Mouse (Mus musculus): Measurements from ENCODE around the gene Nek10.

DNA sequence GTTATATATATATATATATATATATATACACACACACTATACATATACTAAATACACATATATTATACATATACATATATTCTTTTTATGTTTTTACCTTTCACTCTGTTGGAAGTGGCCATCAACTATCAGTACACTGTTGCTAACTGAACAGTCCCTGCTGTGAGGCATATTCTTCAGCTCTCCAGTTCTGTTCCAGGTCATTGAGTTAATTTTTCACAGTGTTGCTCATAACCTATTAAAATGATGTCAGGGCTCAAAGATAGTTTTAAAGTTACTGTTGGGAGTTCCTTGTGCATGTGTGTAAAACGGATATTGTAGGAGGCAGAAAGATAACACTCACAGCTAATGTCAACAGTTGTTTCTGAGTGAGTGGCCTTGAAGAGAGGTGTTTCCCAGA, 170.9 kb downstream of the Nek10 start:
- no peak for TF ChIP-seq CTCF (IDR thresholded peaks at IDR 0.05)
- no peak for TF ChIP-seq EP300 (IDR thresholded peaks at IDR 0.05)

All from lung, postnatal 0 days (tissue).